Mouse (Mus musculus): ENCODE data around the gene Sorbs2. TPM values are rescaled to one million over a fixed set of nuclear protein-coding genes. Genes with fewer than 3 reads are reported as not detected.

The Sorbs2 gene
- polyA plus RNA-seq, 1 experiment from 2014 or later: 325 TPM

DNA sequence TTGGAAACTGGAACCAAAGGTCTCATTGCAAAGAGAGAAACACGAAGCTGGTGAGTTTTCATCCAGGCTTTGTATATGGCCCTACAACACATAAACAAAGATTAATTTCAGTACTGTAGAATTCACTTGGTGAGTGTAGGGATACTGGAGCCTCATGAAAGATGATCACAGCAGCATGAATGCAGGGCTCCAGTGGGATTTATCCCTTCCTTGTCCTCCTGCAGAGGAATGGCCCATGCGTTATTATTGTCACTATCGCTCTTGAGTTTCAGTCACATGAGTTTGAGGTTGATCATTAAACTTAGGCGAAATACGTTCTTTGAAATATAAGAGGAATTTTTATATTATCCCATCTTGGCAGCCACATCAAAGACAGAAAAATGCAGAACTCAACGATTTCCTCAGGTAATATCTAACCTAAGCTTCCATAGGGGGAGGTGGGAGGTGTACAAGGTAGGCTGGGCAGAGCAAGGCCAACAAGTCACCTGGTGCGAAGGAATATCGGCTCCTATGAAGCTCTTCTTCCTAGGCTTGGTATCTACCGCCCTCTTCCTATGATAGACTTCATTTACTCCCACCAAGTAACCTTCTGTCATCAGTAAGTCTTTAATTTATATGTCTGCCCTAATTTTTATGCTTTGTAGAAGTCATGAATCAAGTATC lies 76.9 kb downstream of the Sorbs2 start:
- no peaks in the 10 kb centered on the region for H3K27me3 ChIP-seq (ENCODE audit: control insufficient read depth, insufficient read depth, low read length)
- H3K4me2 ChIP-seq: no peak overlapping the region
- no peaks in the 10 kb centered on the region for H3K9me3 ChIP-seq (replicated peaks; ENCODE audit: control insufficient read depth, low read length)
- 89% methylated on average over 9 of the region's 9 CpGs for WGBS (ENCODE audit: insufficient replicate concordance)
- H3K4me1 ChIP-seq (ENCODE audit: control insufficient read depth, insufficient read depth, low read length): peaks cover 30% of the 10 kb centered on the region
- no peak overlapping the region for H3K9ac ChIP-seq (ENCODE audit: low read depth, low read length)
- H3K36me3 ChIP-seq (ENCODE audit: control insufficient read depth, insufficient read depth, low read length): no peaks in the 10 kb centered on the region
- no peak for ATAC-seq (replicated peaks; ENCODE audit: insufficient number of reproducible peaks, low FRiP score, low TSS enrichment)
- peak overlapping the region; percentile 36; the same call in 1 of the 2 replicates for H3K27ac ChIP-seq (ENCODE audit: low read depth, low read length)
- H3K4me3 ChIP-seq (ENCODE audit: low read depth, low read length): no peak overlapping the region

- WGBS (ENCODE audit: insufficient replicate concordance): 23% methylated on average over 4 of the region's 4 CpGs
- Histone ChIP-seq H3K9ac (ENCODE audit: low read depth, low read length) (no peak overlapping the region), H3K4me1 (ENCODE audit: control insufficient read depth, insufficient read depth, low read length) (peaks cover 26% of the 10 kb centered on the region), H3K36me3 (ENCODE audit: control insufficient read depth, insufficient read depth, low read length) (no peaks in the 10 kb centered on the region), H3K4me2 (no peak overlapping the region), H3K27ac (ENCODE audit: low read depth, low read length) (peak overlapping the region; percentile 36; the same call in 1 of the 2 replicates), H3K9me3 (replicated peaks; ENCODE audit: control insufficient read depth, low read length) (no peaks in the 10 kb centered on the region), H3K4me3 (ENCODE audit: low read depth, low read length) (no peak overlapping the region), H3K27me3 (ENCODE audit: control insufficient read depth, insufficient read depth, low read length) (no peaks in the 10 kb centered on the region)
- ATAC-seq (replicated peaks; ENCODE audit: insufficient number of reproducible peaks, low FRiP score, low TSS enrichment): no peak
Measured at GRCm38 (mm10) chr8:45585158-45585557, 77.6 kb downstream of the Sorbs2 start.

DNA sequence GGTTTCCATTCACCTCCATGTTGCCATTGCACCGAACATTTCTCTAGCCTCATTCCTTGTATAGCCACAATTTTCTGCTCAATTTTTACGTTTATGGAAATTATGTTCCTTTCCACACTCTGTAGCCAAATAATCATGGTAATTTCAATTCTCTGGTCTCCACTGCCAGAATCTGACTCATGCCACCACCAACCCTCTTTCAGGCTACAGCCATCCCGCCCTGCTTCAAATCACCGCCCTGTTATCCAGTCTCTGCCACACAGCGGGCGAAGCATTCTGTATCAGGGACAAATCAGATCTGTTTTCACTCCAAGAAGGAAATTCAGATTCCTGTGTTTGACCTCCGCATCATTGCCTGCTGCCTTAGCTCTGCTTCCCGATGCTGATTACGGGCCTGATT lies 79.4 kb downstream of the Sorbs2 start:
- no peak overlapping the region for H3K27ac ChIP-seq (ENCODE audit: low read depth, low read length)
- no peak for ATAC-seq (replicated peaks; ENCODE audit: insufficient number of reproducible peaks, low FRiP score, low TSS enrichment)
- no peaks in the 10 kb centered on the region for H3K36me3 ChIP-seq (ENCODE audit: control insufficient read depth, insufficient read depth, low read length)
- H3K9me3 ChIP-seq (replicated peaks; ENCODE audit: control insufficient read depth, low read length): no peaks in the 10 kb centered on the region
- H3K4me2 ChIP-seq: no peak overlapping the region
- no peaks in the 10 kb centered on the region for H3K27me3 ChIP-seq (ENCODE audit: control insufficient read depth, insufficient read depth, low read length)
- no peak overlapping the region for H3K4me3 ChIP-seq (ENCODE audit: low read depth, low read length)
- 83% methylated on average over 9 of the region's 9 CpGs for WGBS (ENCODE audit: insufficient replicate concordance)
- H3K4me1 ChIP-seq (ENCODE audit: control insufficient read depth, insufficient read depth, low read length): peaks cover 16% of the 10 kb centered on the region
- H3K9ac ChIP-seq (ENCODE audit: low read depth, low read length): no peak overlapping the region

DNA sequence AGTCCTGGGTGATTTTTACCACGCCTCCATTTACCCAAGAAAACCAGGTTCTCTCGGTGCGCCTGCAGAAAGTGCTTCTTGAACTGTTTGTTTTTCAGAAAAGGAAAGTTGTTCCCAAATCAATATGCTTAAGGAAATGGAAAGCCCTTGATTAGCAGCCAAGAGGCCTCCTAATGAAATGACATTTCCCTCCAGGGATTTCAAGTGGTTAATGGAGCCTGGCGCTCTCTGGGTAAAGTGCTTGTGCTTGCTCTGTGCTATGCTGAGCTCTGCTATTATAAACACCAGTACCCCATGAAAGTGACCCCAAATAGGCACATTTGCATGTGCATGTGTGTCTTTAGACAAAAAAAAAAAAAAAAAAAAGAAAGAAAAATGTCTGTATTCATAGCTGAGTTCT lies 84.3 kb downstream of the Sorbs2 start:
- H3K9me3 ChIP-seq (replicated peaks; ENCODE audit: control insufficient read depth, low read length): no peaks in the 10 kb centered on the region
- H3K4me2 ChIP-seq: no peak overlapping the region
- WGBS (ENCODE audit: insufficient replicate concordance): 67% methylated on average over 4 of the region's 4 CpGs
- H3K4me3 ChIP-seq (ENCODE audit: low read depth, low read length): no peak overlapping the region
- no peak overlapping the region for H3K9ac ChIP-seq (ENCODE audit: low read depth, low read length)
- H3K36me3 ChIP-seq (ENCODE audit: control insufficient read depth, insufficient read depth, low read length): no peaks in the 10 kb centered on the region
- H3K27ac ChIP-seq (ENCODE audit: low read depth, low read length): no peak overlapping the region
- no peaks in the 10 kb centered on the region for H3K4me1 ChIP-seq (ENCODE audit: control insufficient read depth, insufficient read depth, low read length)
- H3K27me3 ChIP-seq (ENCODE audit: control insufficient read depth, insufficient read depth, low read length): no peaks in the 10 kb centered on the region
- ATAC-seq (replicated peaks; ENCODE audit: insufficient number of reproducible peaks, low FRiP score, low TSS enrichment): no peak

- H3K27ac ChIP-seq (ENCODE audit: low read depth, low read length): no peak overlapping the region
- no peak overlapping the region for H3K9ac ChIP-seq (ENCODE audit: low read depth, low read length)
- H3K4me1 ChIP-seq (ENCODE audit: control insufficient read depth, insufficient read depth, low read length): peaks cover 2% of the 10 kb centered on the region; the same call in 1 of the 2 replicates
- no peak overlapping the region for H3K4me3 ChIP-seq (ENCODE audit: low read depth, low read length)
- 79% methylated on average over 5 of the region's 5 CpGs for WGBS (ENCODE audit: insufficient replicate concordance)
- H3K27me3 ChIP-seq (ENCODE audit: control insufficient read depth, insufficient read depth, low read length): no peaks in the 10 kb centered on the region
- H3K9me3 ChIP-seq (replicated peaks; ENCODE audit: control insufficient read depth, low read length): no peaks in the 10 kb centered on the region
- H3K4me2 ChIP-seq: no peak overlapping the region
- no peak for ATAC-seq (replicated peaks; ENCODE audit: insufficient number of reproducible peaks, low FRiP score, low TSS enrichment)
- no peaks in the 10 kb centered on the region for H3K36me3 ChIP-seq (ENCODE audit: control insufficient read depth, insufficient read depth, low read length)
Measured at GRCm38 (mm10) chr8:45593711-45594110, 86.1 kb downstream of the Sorbs2 start.

DNA sequence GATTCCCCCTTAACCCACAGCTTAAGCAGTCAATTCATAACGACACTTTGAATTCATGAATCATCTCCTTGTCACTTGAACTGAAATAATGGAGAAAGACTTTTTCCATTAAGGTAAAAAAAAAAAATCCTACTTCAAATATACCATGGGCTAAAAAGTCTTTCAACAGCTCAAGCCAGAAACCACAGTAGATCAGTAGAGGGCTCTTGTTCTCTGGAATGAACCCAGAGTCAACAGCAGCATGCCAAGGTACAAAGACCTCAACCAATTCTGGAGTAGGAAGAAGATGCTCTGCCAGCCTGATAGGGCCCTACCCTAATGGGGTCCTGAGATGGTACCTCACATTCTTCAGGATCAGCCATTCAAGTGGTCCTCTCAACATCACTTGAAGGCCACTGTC lies 88.4 kb downstream of the Sorbs2 start:
- H3K4me1 ChIP-seq (ENCODE audit: control insufficient read depth, insufficient read depth, low read length): peaks cover 2% of the 10 kb centered on the region; the same call in 1 of the 2 replicates
- WGBS (ENCODE audit: insufficient replicate concordance): 76% methylated on average over 1 of the region's 1 CpGs
- ATAC-seq (replicated peaks; ENCODE audit: insufficient number of reproducible peaks, low FRiP score, low TSS enrichment): no peak
- no peaks in the 10 kb centered on the region for H3K9me3 ChIP-seq (replicated peaks; ENCODE audit: control insufficient read depth, low read length)
- no peak overlapping the region for H3K27ac ChIP-seq (ENCODE audit: low read depth, low read length)
- H3K36me3 ChIP-seq (ENCODE audit: control insufficient read depth, insufficient read depth, low read length): no peaks in the 10 kb centered on the region
- H3K4me3 ChIP-seq (ENCODE audit: low read depth, low read length): no peak overlapping the region
- no peaks in the 10 kb centered on the region for H3K27me3 ChIP-seq (ENCODE audit: control insufficient read depth, insufficient read depth, low read length)
- no peak overlapping the region for H3K4me2 ChIP-seq
- no peak overlapping the region for H3K9ac ChIP-seq (ENCODE audit: low read depth, low read length)

- no peak overlapping the region for H3K4me3 ChIP-seq (ENCODE audit: low read depth, low read length)
- 86% methylated on average over 2 of the region's 2 CpGs for WGBS (ENCODE audit: insufficient replicate concordance)
- no peaks in the 10 kb centered on the region for H3K9me3 ChIP-seq (replicated peaks; ENCODE audit: control insufficient read depth, low read length)
- H3K4me1 ChIP-seq (ENCODE audit: control insufficient read depth, insufficient read depth, low read length): peaks cover 2% of the 10 kb centered on the region; the same call in 1 of the 2 replicates
- no peaks in the 10 kb centered on the region for H3K27me3 ChIP-seq (ENCODE audit: control insufficient read depth, insufficient read depth, low read length)
- no peaks in the 10 kb centered on the region for H3K36me3 ChIP-seq (ENCODE audit: control insufficient read depth, insufficient read depth, low read length)
- H3K27ac ChIP-seq (ENCODE audit: low read depth, low read length): no peak overlapping the region
- no peak overlapping the region for H3K4me2 ChIP-seq
- ATAC-seq (replicated peaks; ENCODE audit: insufficient number of reproducible peaks, low FRiP score, low TSS enrichment): no peak
- no peak overlapping the region for H3K9ac ChIP-seq (ENCODE audit: low read depth, low read length)
Measured at GRCm38 (mm10) chr8:45596591-45596990, 89.0 kb downstream of the Sorbs2 start.

GRCm38 (mm10) chr8:45597631-45598420 lies 90.2 kb downstream of the Sorbs2 start:
- H3K4me2 ChIP-seq: no peak overlapping the region
- ATAC-seq (replicated peaks; ENCODE audit: insufficient number of reproducible peaks, low FRiP score, low TSS enrichment): peak; percentile 57; the same call in 1 of the 2 replicates
- no peak overlapping the region for H3K4me3 ChIP-seq (ENCODE audit: low read depth, low read length)
- no peaks in the 10 kb centered on the region for H3K9me3 ChIP-seq (replicated peaks; ENCODE audit: control insufficient read depth, low read length)
- no peaks in the 10 kb centered on the region for H3K27me3 ChIP-seq (ENCODE audit: control insufficient read depth, insufficient read depth, low read length)
- 49% methylated on average over 7 of the region's 7 CpGs for WGBS (ENCODE audit: insufficient replicate concordance)
- no peaks in the 10 kb centered on the region for H3K36me3 ChIP-seq (ENCODE audit: control insufficient read depth, insufficient read depth, low read length)
- H3K4me1 ChIP-seq (ENCODE audit: control insufficient read depth, insufficient read depth, low read length): peaks cover 2% of the 10 kb centered on the region; the same call in 1 of the 2 replicates
- H3K27ac ChIP-seq (ENCODE audit: low read depth, low read length): peak overlapping the region; percentile 89
- no peak overlapping the region for H3K9ac ChIP-seq (ENCODE audit: low read depth, low read length)

All from heart, embryonic 11.5 days (tissue).